Mouse (Mus musculus) liver, embryonic 14.5 days (tissue): ENCODE data around the gene Ypel4. TPM values are rescaled to one million over a fixed set of nuclear protein-coding genes. Genes with fewer than 3 reads are reported as not detected.
A peak's percentile ranks its signal among the peaks of the same experiment; 100 is the strongest.

Experiments used
- ATAC-seq: fragments of 200-750 bp; cut with Nextera tagmentation; 2 replicates; pipeline ENCODE4 v1.8.0; 2017; ENCODE audit warnings: moderate number of reproducible peaks, mild to moderate bottlenecking, moderate library complexity; ENCODE audit not compliant: insufficient read depth
- DNase-seq, 3 experiments: peaks; one replicate each; pipeline ENCODE4 v3.0.0-alpha.2; 2012 to 2013; ENCODE audit warnings: low read depth in 3 of 3, low spot score in 3 of 3
- H3K27ac ChIP-seq: fragments of 300-500 bp; sonication (generic); 2 replicates; pipeline ENCODE4 v1.5.1; 2014; ENCODE audit warnings: moderate library complexity, mild to moderate bottlenecking, control low read depth, inconsistent platforms
- H3K27me3 ChIP-seq: fragments of 300-500 bp; sonication (generic); 2 replicates; pipeline ENCODE4 v1.6.1; 2014; ENCODE audit warnings: mild to moderate bottlenecking, low read length, moderate library complexity; ENCODE audit not compliant: control insufficient read depth, insufficient read depth
- H3K36me3 ChIP-seq: fragments of 300-500 bp; sonication (generic); replicated peaks from 2 replicates; pipeline ENCODE4 v1.6.1; 2014; ENCODE audit warnings: low read depth; ENCODE audit not compliant: control insufficient read depth, insufficient read depth
- H3K4me1 ChIP-seq, 2 experiments: fragments of 200-500 bp in 1 of 2; fragments of 300-500 bp in 1 of 2; sonication (generic) in 1 of 2; replicated peaks; 2 replicates each; pipeline ENCODE4 v1.6.1; 2012 to 2014; ENCODE audit warnings: antibody characterized with exemption in 1 of 2, inconsistent platforms in 1 of 2, low read length in 1 of 2; ENCODE audit not compliant: control insufficient read depth in 2 of 2, insufficient read depth in 2 of 2
- H3K4me2 ChIP-seq: fragments of 300-500 bp; sonication (generic); 2 replicates; pipeline ENCODE4 v1.6.1; 2014; ENCODE audit warnings: low read depth, mild to moderate bottlenecking, control low read depth, moderate library complexity
- H3K4me3 ChIP-seq, 2 experiments: fragments of 200-500 bp in 1 of 2; fragments of 300-500 bp in 1 of 2; sonication (generic) in 1 of 2; 2 replicates each; pipeline ENCODE4 v1.5.1; 2012 to 2014; ENCODE audit warnings: low read depth in 2 of 2, low read length in 2 of 2, mild to moderate bottlenecking in 2 of 2, control low read depth in 1 of 2, inconsistent platforms in 1 of 2, moderate library complexity in 1 of 2; ENCODE audit not compliant: insufficient read depth in 1 of 2
- H3K9ac ChIP-seq: fragments of 300-500 bp; sonication (generic); replicated peaks from 2 replicates; pipeline ENCODE4 v1.6.1; 2014; ENCODE audit warnings: mild to moderate bottlenecking, control low read depth, moderate library complexity
- H3K9me3 ChIP-seq: fragments of 300-500 bp; sonication (generic); 2 replicates; pipeline ENCODE4 v1.6.1; 2016; ENCODE audit warnings: low read length, mixed read lengths; ENCODE audit not compliant: control insufficient read depth
- CTCF ChIP-seq: IDR thresholded peaks from 2 replicates; pipeline ENCODE4 v1.5.1; 2016; ENCODE audit warnings: antibody characterized with exemption, low read depth, control low read depth
- EP300 ChIP-seq: IDR thresholded peaks from 2 replicates; pipeline ENCODE4 v1.6.1; 2016; ENCODE audit warnings: antibody characterized with exemption, low read depth
- WGBS: fragments of 180-500 bp; shearing (Covaris S2); extraction: QIAGEN DNeasy Blood & Tissue Kit; methylation state at CpG from one replicate; pipeline ENCODE4 v1.1.7; 2014; ENCODE audit not compliant: insufficient replicate concordance; 5-methylcytosine and 5-hydroxymethylcytosine counted together
- microRNA counts: library from miRNA; unstranded; fragments of <30 nt; microRNA quantifications from one replicate; lab custom pipeline; 2016
- microRNA-seq: library from miRNA; unstranded; fragments of <30 nt; microRNA quantifications from one replicate; pipeline ENCODE4, GENCODE M21; 2016
- polyA plus RNA-seq, 2 experiments: library from polyadenylated mRNA; depleted of rRNA in 1 of 2; stranded (reverse) in 1 of 2; unstranded in 1 of 2; fragments of >200 nt; fragmentation: Nextera tagmentation in 1 of 2; extraction: Ambion mirVana in 1 of 2; gene quantifications; 2 replicates each; pipeline versions ENCODE4 v1.2.1 to v1.2.3; 2012 to 2014

The Ypel4 gene
- polyA plus RNA-seq, 2 experiments = 53.4 to 145 TPM

DNA sequence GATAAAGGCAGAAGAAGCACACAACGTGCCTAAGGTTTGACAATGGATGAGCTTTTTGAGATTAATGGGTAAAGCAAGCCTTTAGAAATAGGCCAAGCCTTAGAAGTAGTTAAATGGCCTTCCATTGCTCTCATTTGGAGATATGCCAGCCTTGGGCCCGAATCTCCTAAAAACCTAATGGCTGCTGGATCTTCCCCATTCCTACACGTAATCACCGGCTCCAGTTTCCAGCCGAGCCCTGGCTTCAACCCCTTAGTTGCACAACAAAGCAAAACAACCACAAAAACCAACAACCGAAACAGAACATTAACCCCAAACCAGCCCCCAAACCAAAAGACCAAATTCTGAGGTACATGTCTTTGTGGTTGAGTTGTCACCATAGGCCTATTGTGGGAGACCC, 41.8 kb downstream of the Ypel4 start:
- peaks cover 0 to 5% of the 10 kb centered on the region in 2 experiments; a peak in 2 of 4 replicates for H3K4me1 ChIP-seq
- no peak for DNase-seq
- H3K9ac ChIP-seq = no peak overlapping the region
- peaks cover 26% of the 10 kb centered on the region for H3K27me3 ChIP-seq
- 62% methylated on average over 6 of the region's 6 CpGs for WGBS
- no peaks in the 10 kb centered on the region for H3K36me3 ChIP-seq
- H3K4me3 ChIP-seq = no peak overlapping the region
- no peak overlapping the region for H3K27ac ChIP-seq
- H3K9me3 ChIP-seq = no peaks in the 10 kb centered on the region
- no peak for ATAC-seq
- no peak overlapping the region for H3K4me2 ChIP-seq
- TF ChIP-seq CTCF (no peak), EP300 (no peak)

DNA sequence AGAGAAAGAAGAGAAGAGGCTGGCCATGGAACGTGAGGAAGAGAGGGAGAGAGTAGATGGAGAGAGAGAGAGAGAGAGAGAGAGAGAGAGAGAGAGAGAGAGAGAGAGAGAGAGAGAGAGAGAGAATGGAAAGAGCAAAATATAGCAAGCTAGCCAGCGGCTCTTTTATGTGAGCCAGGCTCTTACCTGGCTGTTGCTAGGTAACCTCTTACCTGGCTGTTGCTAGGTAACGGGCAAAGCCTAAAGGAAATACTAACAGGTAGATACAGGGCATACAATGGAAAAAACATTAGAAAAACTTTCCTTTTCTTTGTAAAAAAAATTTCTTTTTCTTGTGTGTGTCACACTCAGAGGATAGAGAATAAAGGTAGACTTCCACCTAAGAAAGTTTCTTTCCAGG, 43.8 kb downstream of the Ypel4 start:
- WGBS = 43% methylated on average over 3 of the region's 3 CpGs
- H3K27me3 ChIP-seq = peaks cover 26% of the 10 kb centered on the region
- ATAC-seq = no peak

DNA sequence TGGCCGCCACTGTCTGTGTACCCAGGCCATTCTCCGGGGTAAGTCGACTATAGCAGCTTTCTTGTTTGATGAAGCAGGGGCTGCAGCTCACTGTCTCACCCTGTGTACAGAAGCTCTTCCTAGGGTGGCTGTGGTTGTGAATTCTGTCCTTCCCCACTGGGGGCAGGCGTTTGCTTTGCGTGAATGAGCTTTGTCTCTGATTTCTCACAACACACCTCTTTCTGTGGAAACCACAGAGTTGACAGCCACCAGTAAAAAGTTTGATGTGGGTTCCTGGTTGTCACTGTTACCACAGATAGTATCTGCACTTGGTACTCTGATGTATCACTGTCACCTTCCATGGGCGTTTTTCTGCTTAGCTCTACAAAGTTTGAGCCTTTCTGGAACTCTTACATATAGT, 45.4 kb downstream of the Ypel4 start:
- peaks cover 16% of the 10 kb centered on the region for H3K27me3 ChIP-seq
- no peak overlapping the region for H3K9ac ChIP-seq
- no peaks in the 10 kb centered on the region for H3K9me3 ChIP-seq
- no peak overlapping the region for H3K4me3 ChIP-seq
- H3K27ac ChIP-seq = no peak overlapping the region
- H3K4me1 ChIP-seq = peaks cover 0 to 6% of the 10 kb centered on the region in 2 experiments; a peak in 2 of 4 replicates
- no peak for DNase-seq
- no peaks in the 10 kb centered on the region for H3K36me3 ChIP-seq
- ATAC-seq = no peak
- no peak overlapping the region for H3K4me2 ChIP-seq
- 29% methylated on average over 6 of the region's 6 CpGs for WGBS
- TF ChIP-seq EP300 (no peak), CTCF (peak; percentile 60)

More for the DNA sequence above, 43.8 kb downstream of the Ypel4 start:
- H3K4me2 ChIP-seq = no peak overlapping the region
- TF ChIP-seq CTCF (no peak), EP300 (no peak)
- DNase-seq = no peak
- H3K36me3 ChIP-seq = no peaks in the 10 kb centered on the region
- H3K9me3 ChIP-seq = no peaks in the 10 kb centered on the region
- H3K4me1 ChIP-seq = peaks cover 0 to 5% of the 10 kb centered on the region in 2 experiments; a peak in 2 of 4 replicates
- no peak overlapping the region for H3K9ac ChIP-seq
- no peak overlapping the region for H3K4me3 ChIP-seq
- H3K27ac ChIP-seq = no peak overlapping the region

DNA sequence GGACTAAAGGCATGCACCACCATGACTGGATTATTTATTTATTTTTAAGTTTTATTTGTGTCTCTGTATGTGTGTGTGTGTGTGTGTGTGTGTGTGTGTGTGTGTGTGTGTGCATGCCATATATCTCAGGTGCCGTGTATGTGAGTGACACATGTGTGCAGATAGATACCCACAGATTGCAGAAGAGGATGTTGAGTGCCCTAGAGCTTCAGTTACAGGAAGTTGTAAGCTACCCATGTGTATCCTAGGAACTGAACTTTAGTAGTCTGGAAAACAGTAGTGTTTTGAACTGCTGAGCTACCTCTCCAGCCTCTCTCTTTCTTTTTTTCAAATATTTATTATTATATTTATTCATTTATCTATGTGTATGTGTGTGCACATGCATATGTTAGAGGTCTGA, 49.5 kb downstream of the Ypel4 start:
- no peak overlapping the region for H3K4me3 ChIP-seq
- no peaks in the 10 kb centered on the region for H3K36me3 ChIP-seq
- WGBS = 7% methylated on average over 1 of the region's 1 CpGs
- H3K9me3 ChIP-seq = no peaks in the 10 kb centered on the region
- DNase-seq (no peak), ATAC-seq (no peak)
- no peak overlapping the region for H3K9ac ChIP-seq
- peaks cover 1 to 3% of the 10 kb centered on the region in 2 experiments; a peak in 3 of 4 replicates for H3K4me1 ChIP-seq
- H3K27me3 ChIP-seq = peaks cover 10% of the 10 kb centered on the region
- no peak overlapping the region for H3K27ac ChIP-seq
- H3K4me2 ChIP-seq = no peak overlapping the region
- no peak for TF ChIP-seq CTCF
- TF ChIP-seq EP300 = no peak

DNA sequence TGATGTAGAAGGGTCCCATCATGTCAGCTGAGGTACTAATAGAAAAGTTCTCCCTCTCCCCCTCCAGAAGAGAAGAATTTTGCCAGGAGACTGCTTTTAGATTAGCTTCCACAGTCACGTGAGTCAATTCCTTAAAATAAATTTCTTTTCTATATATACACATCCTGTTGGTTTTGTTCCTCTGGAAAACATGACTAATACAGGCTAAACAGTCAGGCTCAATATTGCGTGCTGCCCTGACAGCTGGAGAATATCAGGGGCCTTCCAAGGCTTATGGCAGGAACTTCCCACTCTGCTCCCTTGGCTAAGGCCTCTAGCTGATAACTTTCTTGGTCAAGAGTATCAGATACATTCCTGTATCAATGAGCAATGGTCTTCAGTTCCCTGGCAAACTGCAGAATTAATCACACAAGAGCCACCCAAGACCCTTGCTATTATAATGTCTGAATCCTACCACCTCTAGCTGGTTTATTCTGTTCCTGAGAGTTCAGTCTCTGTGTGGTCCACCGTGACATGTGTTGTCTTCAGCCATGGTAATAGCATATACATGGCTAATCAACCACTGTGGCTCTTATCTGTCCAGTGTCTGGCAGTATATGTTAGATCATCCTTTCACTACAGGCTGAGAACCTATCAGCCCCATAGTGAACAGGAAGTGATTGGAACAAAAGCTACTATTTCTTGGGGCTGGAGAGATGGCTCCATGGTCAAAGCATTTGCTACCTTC, 50.1 kb downstream of the Ypel4 start:
- no peak overlapping the region for H3K27ac ChIP-seq
- DNase-seq (no peak), ATAC-seq (no peak)

More for the DNA sequence above, 50.1 kb downstream of the Ypel4 start:
- TF ChIP-seq CTCF (no peak), EP300 (no peak)
- peaks cover 5 to 7% of the 10 kb centered on the region in 2 experiments for H3K4me1 ChIP-seq
- no peak overlapping the region for H3K4me2 ChIP-seq
- 49% methylated on average over 3 of the region's 3 CpGs for WGBS
- H3K9me3 ChIP-seq = no peaks in the 10 kb centered on the region
- H3K4me3 ChIP-seq = no peak overlapping the region
- H3K27me3 ChIP-seq = peaks cover 7% of the 10 kb centered on the region
- H3K36me3 ChIP-seq = no peaks in the 10 kb centered on the region
- H3K9ac ChIP-seq = no peak overlapping the region

MicroRNA genes within 50 kb of the gene (microRNA counts, 519-probe panel; counts per million panel counts)
- 8,821 counts per million, percentile 92 among the panel's probes with 10 or more counts for microRNA mmu-miR-130a (lab: Ali Mortazavi, UCI)

Small RNAs within 50 kb of the gene (microRNA-seq; reads per million reads assigned to microRNA genes)
- 24,029 reads per million, percentile 97 among the genes with 10 or more reads in this experiment for gene Mir130a

Other genes starting within 250 kb of the Ypel4 start
- gene Ctnnd1, start 83.3 kb upstream of the Ypel4 start, polyA plus RNA-seq (2012; rRNA removed) = 14.6 and 16.0 TPM in 2 replicates
- 8.5 and 9.8 TPM in 2 replicates for gene Ctnnd1, start 83.3 kb upstream of the Ypel4 start, polyA plus RNA-seq (2014; fragmentation: Nextera tagmentation; extraction: Ambion mirVana)
- not detected in 2 replicates for gene Btbd18, start 75.0 kb upstream of the Ypel4 start, polyA plus RNA-seq (2012; rRNA removed)
- gene Btbd18, start 75.0 kb upstream of the Ypel4 start, polyA plus RNA-seq (2014; fragmentation: Nextera tagmentation; extraction: Ambion mirVana) = 0.05 TPM in 1 of 2 replicates, not detected in the other
- gene Selenoh, start 63.3 kb upstream of the Ypel4 start, polyA plus RNA-seq (2012; rRNA removed) = 97.8 and 135 TPM in 2 replicates
- gene Selenoh, start 63.3 kb upstream of the Ypel4 start, polyA plus RNA-seq (2014; fragmentation: Nextera tagmentation; extraction: Ambion mirVana) = 115 TPM in 2 replicates
- 0.01 TPM in 1 of 2 replicates, not detected in the other for gene Gm28635, start 56.0 kb upstream of the Ypel4 start, polyA plus RNA-seq (2012; rRNA removed)
- not detected in 2 replicates for gene Gm28635, start 56.0 kb upstream of the Ypel4 start, polyA plus RNA-seq (2014; fragmentation: Nextera tagmentation; extraction: Ambion mirVana)
- 9.6 and 12.3 TPM in 2 replicates for gene Med19, start 55.7 kb upstream of the Ypel4 start, polyA plus RNA-seq (2012; rRNA removed)
- 22.4 and 23.4 TPM in 2 replicates for gene Med19, start 55.7 kb upstream of the Ypel4 start, polyA plus RNA-seq (2014; fragmentation: Nextera tagmentation; extraction: Ambion mirVana)
- 18.7 and 24.7 TPM in 2 replicates for gene Tmx2, start 54.9 kb upstream of the Ypel4 start, polyA plus RNA-seq (2012; rRNA removed)
- 66.3 and 70.9 TPM in 2 replicates for gene Tmx2, start 54.9 kb upstream of the Ypel4 start, polyA plus RNA-seq (2014; fragmentation: Nextera tagmentation; extraction: Ambion mirVana)
- gene Zdhhc5, start 18.9 kb upstream of the Ypel4 start, polyA plus RNA-seq (2012; rRNA removed) = 17.2 and 17.4 TPM in 2 replicates
- 18.8 and 20.1 TPM in 2 replicates for gene Zdhhc5, start 18.9 kb upstream of the Ypel4 start, polyA plus RNA-seq (2014; fragmentation: Nextera tagmentation; extraction: Ambion mirVana)
- gene Clp1, start 6.7 kb upstream of the Ypel4 start, polyA plus RNA-seq (2012; rRNA removed) = 22.1 and 27.5 TPM in 2 replicates
- gene Clp1, start 6.7 kb upstream of the Ypel4 start, polyA plus RNA-seq (2014; fragmentation: Nextera tagmentation; extraction: Ambion mirVana) = 50.9 and 54.6 TPM in 2 replicates
- gene Gm19426, start 9.6 kb downstream of the Ypel4 start, polyA plus RNA-seq (2012; rRNA removed) = 1.1 and 1.8 TPM in 2 replicates
- gene Gm19426, start 9.6 kb downstream of the Ypel4 start, polyA plus RNA-seq (2014; fragmentation: Nextera tagmentation; extraction: Ambion mirVana) = 0.98 and 1.1 TPM in 2 replicates
- gene Serping1, start 41.4 kb downstream of the Ypel4 start, polyA plus RNA-seq (2012; rRNA removed) = 32.4 and 35.4 TPM in 2 replicates
- gene Serping1, start 41.4 kb downstream of the Ypel4 start, polyA plus RNA-seq (2014; fragmentation: Nextera tagmentation; extraction: Ambion mirVana) = 45.4 and 61.5 TPM in 2 replicates
- gene Ube2l6, start 64.8 kb downstream of the Ypel4 start, polyA plus RNA-seq (2012; rRNA removed) = 243 and 304 TPM in 2 replicates
- 469 and 479 TPM in 2 replicates for gene Ube2l6, start 64.8 kb downstream of the Ypel4 start, polyA plus RNA-seq (2014; fragmentation: Nextera tagmentation; extraction: Ambion mirVana)
- gene Smtnl1, start 88.6 kb downstream of the Ypel4 start, polyA plus RNA-seq (2012; rRNA removed) = 0.09 and 0.38 TPM in 2 replicates
- gene Smtnl1, start 88.6 kb downstream of the Ypel4 start, polyA plus RNA-seq (2014; fragmentation: Nextera tagmentation; extraction: Ambion mirVana) = 0.23 and 0.25 TPM in 2 replicates
- 39.8 and 46.6 TPM in 2 replicates for gene Timm10, start 92.9 kb downstream of the Ypel4 start, polyA plus RNA-seq (2012; rRNA removed)
- 40.6 and 41.5 TPM in 2 replicates for gene Timm10, start 92.9 kb downstream of the Ypel4 start, polyA plus RNA-seq (2014; fragmentation: Nextera tagmentation; extraction: Ambion mirVana)
- gene Slc43a1, start 104.8 kb downstream of the Ypel4 start, polyA plus RNA-seq (2012; rRNA removed) = 144 and 151 TPM in 2 replicates
- gene Slc43a1, start 104.8 kb downstream of the Ypel4 start, polyA plus RNA-seq (2014; fragmentation: Nextera tagmentation; extraction: Ambion mirVana) = 174 and 198 TPM in 2 replicates
- 0.03 and 0.06 TPM in 2 replicates for gene Rtn4rl2, start 152.7 kb downstream of the Ypel4 start, polyA plus RNA-seq (2012; rRNA removed)
- 0.14 TPM in 1 of 2 replicates, not detected in the other for gene Rtn4rl2, start 152.7 kb downstream of the Ypel4 start, polyA plus RNA-seq (2014; fragmentation: Nextera tagmentation; extraction: Ambion mirVana)
- 158 and 159 TPM in 2 replicates for gene Slc43a3, start 202.5 kb downstream of the Ypel4 start, polyA plus RNA-seq (2012; rRNA removed)
- gene Slc43a3, start 202.5 kb downstream of the Ypel4 start, polyA plus RNA-seq (2014; fragmentation: Nextera tagmentation; extraction: Ambion mirVana) = 113 and 124 TPM in 2 replicates
- 33.3 and 62.4 TPM in 2 replicates for gene Prg2, start 246.4 kb downstream of the Ypel4 start, polyA plus RNA-seq (2012; rRNA removed)
- gene Prg2, start 246.4 kb downstream of the Ypel4 start, polyA plus RNA-seq (2014; fragmentation: Nextera tagmentation; extraction: Ambion mirVana) = 17.9 and 21.8 TPM in 2 replicates